Mouse (Mus musculus): ENCODE results near the gene Fbxl8. TPM values are rescaled to one million over a fixed set of nuclear protein-coding genes. Genes with fewer than 3 reads are reported as not detected.
A peak's percentile ranks its signal among the peaks of the same experiment; 100 is the strongest.

The Fbxl8 gene
- polyA plus RNA-seq, 1 experiment from 2014 or later: 0.90 TPM

- no peaks in the 10 kb centered on the region for H3K36me3 ChIP-seq
- ATAC-seq (ENCODE audit: low FRiP score, low read depth): no peak
- H3K9ac ChIP-seq: no peak overlapping the region
- H3K27me3 ChIP-seq (replicated peaks): peaks cover 88% of the 10 kb centered on the region
- no peaks in the 10 kb centered on the region; the same call in 1 of the 2 replicates for H3K9me3 ChIP-seq
- WGBS: 63% methylated on average over 7 of the region's 7 CpGs
- no peak overlapping the region for H3K4me3 ChIP-seq
- H3K4me1 ChIP-seq: peaks cover 20% of the 10 kb centered on the region
- H3K4me2 ChIP-seq (replicated peaks): no peak overlapping the region
- no peak overlapping the region for H3K27ac ChIP-seq
These were observed 3.9 kb upstream of the Fbxl8 start for GRCm38 (mm10) chr8:105260371-105261099.

- Histone ChIP-seq H3K36me3 (no peaks in the 10 kb centered on the region), H3K9ac (no peak overlapping the region), H3K4me2 (replicated peaks) (no peak overlapping the region), H3K4me3 (no peak overlapping the region), H3K27me3 (replicated peaks) (peaks cover 87% of the 10 kb centered on the region), H3K27ac (no peak overlapping the region), H3K9me3 (peaks cover 2% of the 10 kb centered on the region; the same call in 1 of the 2 replicates), H3K4me1 (peaks cover 20% of the 10 kb centered on the region)
- WGBS: 84% methylated on average over 12 of the region's 12 CpGs
- no peak for ATAC-seq (ENCODE audit: low FRiP score, low read depth)
These were observed 3.0 kb upstream of the Fbxl8 start for GRCm38 (mm10) chr8:105261326-105261980.

GRCm38 (mm10) chr8:105263244-105263912 is 1.1 kb upstream of the Fbxl8 start:
- no peak for ATAC-seq (ENCODE audit: low FRiP score, low read depth)
- peak overlapping the region; percentile 59; the same call in 1 of the 2 replicates for H3K4me3 ChIP-seq
- 40% methylated on average over 16 of the region's 16 CpGs for WGBS
- peak overlapping the region; percentile 94 for H3K4me2 ChIP-seq (replicated peaks)
- no peaks in the 10 kb centered on the region for H3K36me3 ChIP-seq
- peaks cover 6% of the 10 kb centered on the region; the same call in 1 of the 2 replicates for H3K9me3 ChIP-seq
- no peak overlapping the region for H3K9ac ChIP-seq
- H3K4me1 ChIP-seq: peaks cover 26% of the 10 kb centered on the region
- no peak overlapping the region for H3K27ac ChIP-seq
- peaks cover 90% of the 10 kb centered on the region for H3K27me3 ChIP-seq (replicated peaks)

DNA sequence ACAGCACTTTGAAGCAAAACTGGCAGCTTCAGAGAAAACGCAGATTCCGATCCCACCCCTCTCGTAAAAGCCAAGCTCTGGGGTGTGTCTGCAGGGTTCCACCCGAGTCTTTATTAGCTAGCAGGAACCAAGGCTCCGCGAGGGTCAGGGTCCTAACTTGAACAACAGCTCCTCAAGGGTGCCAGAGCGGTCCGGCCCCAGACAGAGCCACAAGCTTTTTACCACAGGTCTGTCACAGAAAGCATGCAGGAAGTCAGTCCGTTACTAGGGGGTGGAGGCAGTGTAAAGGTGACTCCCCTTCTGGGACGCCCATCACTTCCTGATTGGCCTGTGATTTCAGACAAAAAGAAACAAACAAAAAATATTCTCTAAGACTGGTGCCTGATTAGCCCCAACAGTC is 680 bp downstream of the Fbxl8 start:
- H3K4me2 ChIP-seq (replicated peaks): peak overlapping the region; percentile 94
- no peaks in the 10 kb centered on the region for H3K36me3 ChIP-seq
- 3% methylated on average over 10 of the region's 10 CpGs for WGBS
- H3K27me3 ChIP-seq (replicated peaks): peaks cover 90% of the 10 kb centered on the region
- H3K9me3 ChIP-seq: peaks cover 6% of the 10 kb centered on the region; the same call in 1 of the 2 replicates
- ATAC-seq (ENCODE audit: low FRiP score, low read depth): no peak
- peaks cover 30% of the 10 kb centered on the region for H3K4me1 ChIP-seq
- H3K4me3 ChIP-seq: no peak overlapping the region
- H3K27ac ChIP-seq: no peak overlapping the region
- H3K9ac ChIP-seq: no peak overlapping the region

DNA sequence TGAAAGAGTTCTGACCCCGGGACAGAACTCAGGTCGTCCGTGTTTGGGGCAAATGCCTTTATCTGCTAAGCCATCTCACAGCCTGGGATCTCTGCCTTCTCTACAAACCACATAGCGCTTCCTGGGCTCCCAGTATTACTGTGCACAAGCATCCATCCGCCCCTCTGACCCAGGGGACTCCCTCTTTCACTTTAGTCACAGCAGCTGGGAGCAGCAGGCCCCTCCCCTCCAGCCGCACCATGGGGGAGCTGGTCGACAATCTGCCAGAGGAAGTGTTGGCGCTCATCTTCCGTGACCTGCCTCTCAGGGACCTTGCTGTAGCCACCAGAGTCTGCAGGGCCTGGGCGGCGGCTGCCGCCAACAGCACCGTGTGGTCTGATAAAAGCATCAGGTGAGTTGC is 2.3 kb downstream of the Fbxl8 start:
- ATAC-seq (ENCODE audit: low FRiP score, low read depth): no peak
- Histone ChIP-seq H3K9ac (no peak overlapping the region), H3K27ac (no peak overlapping the region), H3K36me3 (no peaks in the 10 kb centered on the region), H3K4me3 (no peak overlapping the region), H3K9me3 (0 out of 2 replicates have a peak, but pooled peaks cover 6% of the 10 kb centered on the region), H3K4me2 (replicated peaks) (no peak overlapping the region), H3K4me1 (peaks cover 39% of the 10 kb centered on the region), H3K27me3 (replicated peaks) (peaks cover 92% of the 10 kb centered on the region)
- 9% methylated on average over 13 of the region's 13 CpGs for WGBS

DNA sequence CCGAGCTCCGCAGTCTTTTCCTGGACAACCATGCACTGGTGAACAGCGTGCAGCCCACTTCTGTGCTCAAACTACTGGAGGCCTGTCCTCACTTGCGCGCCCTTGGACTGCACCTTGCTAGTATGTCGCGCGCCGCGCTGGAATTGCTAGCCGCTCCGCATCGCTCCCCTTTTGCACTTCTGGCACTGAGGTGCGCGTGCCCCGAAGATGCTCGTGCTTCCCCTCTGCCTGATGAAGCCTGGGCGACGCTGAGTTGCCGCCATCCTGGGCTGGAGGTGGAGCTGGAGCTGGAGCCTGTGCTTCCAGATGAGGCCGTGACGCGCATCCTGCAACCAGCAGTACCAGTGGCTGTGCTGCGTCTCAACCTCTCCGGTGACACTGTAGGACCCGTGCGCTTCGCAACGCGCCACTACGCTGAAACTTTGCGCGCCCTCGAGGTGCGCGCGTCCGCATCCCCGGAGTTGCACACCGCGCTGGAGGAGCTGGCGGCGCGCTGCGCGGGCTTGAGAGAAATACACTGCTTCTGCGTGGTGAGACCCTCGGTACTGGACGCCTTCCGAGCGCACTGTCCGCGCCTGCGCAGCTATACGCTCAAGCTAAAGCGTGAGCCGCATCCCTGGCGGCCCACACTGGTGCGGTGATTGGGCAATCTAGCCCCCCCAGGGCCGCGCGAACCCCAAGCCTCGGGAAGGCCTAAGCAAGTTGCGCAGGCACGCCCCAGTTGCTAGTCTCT is 4.1 kb downstream of the Fbxl8 start:
- WGBS: under 1% methylated on average over 65 of the region's 65 CpGs
- Histone ChIP-seq H3K27ac (no peak overlapping the region), H3K36me3 (no peaks in the 10 kb centered on the region), H3K9me3 (0 out of 2 replicates have a peak, but pooled peaks cover 6% of the 10 kb centered on the region), H3K4me3 (peak overlapping the region; percentile 39), H3K9ac (peak overlapping the region; percentile 51; the same call in 1 of the 2 replicates), H3K4me1 (peaks cover 39% of the 10 kb centered on the region), H3K27me3 (replicated peaks) (peaks cover 98% of the 10 kb centered on the region), H3K4me2 (replicated peaks) (peak overlapping the region; percentile 71)
- peak; percentile 77 for ATAC-seq (ENCODE audit: low FRiP score, low read depth)

GRCm38 (mm10) chr8:105269075-105269458 is 4.6 kb downstream of the Fbxl8 start:
- H3K27me3 ChIP-seq (replicated peaks): peaks cover 98% of the 10 kb centered on the region
- peak overlapping the region; percentile 51; the same call in 1 of the 2 replicates for H3K9ac ChIP-seq
- peaks cover 34% of the 10 kb centered on the region for H3K4me1 ChIP-seq
- no peak overlapping the region for H3K27ac ChIP-seq
- H3K9me3 ChIP-seq: 0 out of 2 replicates have a peak, but pooled peaks cover 6% of the 10 kb centered on the region
- peak; percentile 48 for ATAC-seq (ENCODE audit: low FRiP score, low read depth)
- H3K4me3 ChIP-seq: peak overlapping the region; percentile 39
- H3K36me3 ChIP-seq: no peaks in the 10 kb centered on the region
- 2% methylated on average over 10 of the region's 10 CpGs for WGBS
- H3K4me2 ChIP-seq (replicated peaks): peak overlapping the region; percentile 71

DNA sequence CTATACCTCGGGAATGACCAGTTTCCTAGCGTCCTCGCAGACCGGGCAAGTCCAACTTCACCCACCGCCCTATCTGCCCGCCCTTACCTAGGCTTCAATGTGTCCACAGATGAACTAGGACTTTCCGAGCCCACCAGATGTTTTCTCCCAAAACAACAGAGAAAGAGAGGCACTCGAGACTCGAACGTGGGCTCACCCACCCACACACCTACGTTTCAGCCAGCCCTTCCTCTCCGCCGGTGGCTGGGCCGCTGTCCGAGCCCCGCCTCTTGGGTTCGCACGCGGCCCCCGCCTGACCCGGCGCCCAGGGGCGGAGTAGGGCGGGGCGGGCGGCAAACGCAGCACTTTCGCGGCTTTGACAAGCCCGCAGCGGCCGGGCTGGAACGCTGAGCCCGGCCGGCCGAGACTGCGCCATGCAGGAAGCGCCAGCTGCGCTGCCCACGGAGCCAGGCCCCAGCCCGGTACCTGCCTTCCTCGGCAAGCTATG is 5.1 kb downstream of the Fbxl8 start, which contains the start of gene Hsf4:
TSS of gene Hsf4 (plus strand) at position 341 of the 487 bp plus-strand sequence.
- H3K4me3 ChIP-seq: peak within 1 kb of the TSS; percentile 39
- under 1% methylated on average over 42 of the region's 42 CpGs for WGBS

DNA sequence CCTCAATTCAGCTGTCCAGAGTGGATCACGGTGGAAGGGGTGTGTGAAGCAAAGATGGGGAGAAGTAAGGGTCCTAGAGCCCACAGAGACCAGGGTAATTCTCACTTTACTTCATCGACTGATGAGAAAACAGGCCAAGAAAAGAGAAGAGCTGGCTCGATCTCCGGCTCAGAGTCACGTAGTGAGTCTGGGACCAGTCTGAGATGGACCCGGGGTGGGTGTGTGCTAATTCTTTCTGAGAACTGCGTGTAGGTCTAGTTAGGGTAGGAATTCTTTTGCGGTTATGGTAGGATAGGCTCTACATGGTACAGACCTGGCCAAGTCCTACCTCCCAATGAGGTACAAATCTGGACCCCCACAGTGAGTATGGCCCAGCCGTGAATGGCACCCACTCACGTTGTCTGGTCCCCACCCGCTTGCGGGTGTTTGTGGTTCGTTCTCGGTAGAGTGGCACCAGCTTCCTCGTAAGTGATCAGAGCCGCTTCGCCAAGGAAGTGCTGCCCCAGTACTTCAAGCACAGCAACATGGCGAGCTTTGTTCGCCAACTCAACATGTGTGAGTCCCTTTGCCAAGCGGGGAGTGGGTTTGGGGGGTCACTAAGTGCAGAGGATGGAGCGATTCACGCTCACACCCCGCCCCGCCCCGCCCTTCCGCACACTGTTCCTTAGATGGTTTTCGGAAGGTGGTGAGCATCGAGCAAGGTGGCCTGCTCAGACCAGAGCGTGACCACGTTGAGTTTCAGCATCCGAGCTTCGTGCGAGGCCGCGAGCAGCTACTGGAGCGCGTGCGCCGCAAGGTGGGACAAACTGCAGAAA is 5.9 kb downstream of the Fbxl8 start:
- peak overlapping the region; percentile 36; the same call in 1 of the 2 replicates for H3K4me3 ChIP-seq
- peak overlapping the region; percentile 71 for H3K4me2 ChIP-seq (replicated peaks)
- H3K27me3 ChIP-seq (replicated peaks): peaks cover 98% of the 10 kb centered on the region
- H3K9me3 ChIP-seq: 0 out of 2 replicates have a peak, but pooled peaks cover 6% of the 10 kb centered on the region
- WGBS: 2% methylated on average over 39 of the region's 39 CpGs
- H3K36me3 ChIP-seq: no peaks in the 10 kb centered on the region
- peak overlapping the region; percentile 44; the same call in 1 of the 2 replicates for H3K9ac ChIP-seq
- H3K4me1 ChIP-seq: peaks cover 32% of the 10 kb centered on the region
- H3K27ac ChIP-seq: no peak overlapping the region
- no peak for ATAC-seq (ENCODE audit: low FRiP score, low read depth)

More for the DNA sequence above, 5.1 kb downstream of the Fbxl8 start, which contains the start of gene Hsf4:
- Histone ChIP-seq H3K27ac (no peak within 1 kb of the TSS), H3K36me3 (no peaks in the 10 kb centered on the region), H3K27me3 (replicated peaks) (peaks cover 98% of the 10 kb centered on the region), H3K4me1 (peaks cover 32% of the 10 kb centered on the region), H3K4me2 (replicated peaks) (peak within 1 kb of the TSS; percentile 71), H3K9me3 (0 out of 2 replicates have a peak, but pooled peaks cover 6% of the 10 kb centered on the region), H3K9ac (peak within 1 kb of the TSS; percentile 51)
- peak; percentile 1; the same call in 1 of the 2 replicates for ATAC-seq (ENCODE audit: low FRiP score, low read depth)

DNA sequence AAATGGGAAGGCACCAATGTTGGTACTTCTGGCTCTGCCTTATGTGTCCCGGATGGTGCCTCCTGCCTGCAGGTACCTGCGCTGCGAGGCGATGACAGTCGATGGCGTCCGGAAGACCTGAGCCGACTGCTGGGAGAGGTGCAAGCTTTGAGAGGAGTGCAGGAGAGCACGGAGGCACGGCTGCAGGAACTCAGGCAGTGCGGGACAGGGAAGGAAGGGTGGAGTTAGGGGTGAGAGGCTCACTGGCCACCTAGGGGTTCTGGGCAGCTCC is 6.4 kb downstream of the Fbxl8 start:
- peaks cover 37% of the 10 kb centered on the region for H3K4me1 ChIP-seq
- H3K4me3 ChIP-seq: no peak overlapping the region
- ATAC-seq (ENCODE audit: low FRiP score, low read depth): no peak
- 1% methylated on average over 11 of the region's 11 CpGs for WGBS
- peaks cover 98% of the 10 kb centered on the region for H3K27me3 ChIP-seq (replicated peaks)
- no peak overlapping the region for H3K9ac ChIP-seq
- H3K36me3 ChIP-seq: no peaks in the 10 kb centered on the region
- no peak overlapping the region for H3K27ac ChIP-seq
- peak overlapping the region; percentile 71; the same call in 1 of the 2 replicates for H3K4me2 ChIP-seq (replicated peaks)
- 0 out of 2 replicates have a peak, but pooled peaks cover 6% of the 10 kb centered on the region for H3K9me3 ChIP-seq

DNA sequence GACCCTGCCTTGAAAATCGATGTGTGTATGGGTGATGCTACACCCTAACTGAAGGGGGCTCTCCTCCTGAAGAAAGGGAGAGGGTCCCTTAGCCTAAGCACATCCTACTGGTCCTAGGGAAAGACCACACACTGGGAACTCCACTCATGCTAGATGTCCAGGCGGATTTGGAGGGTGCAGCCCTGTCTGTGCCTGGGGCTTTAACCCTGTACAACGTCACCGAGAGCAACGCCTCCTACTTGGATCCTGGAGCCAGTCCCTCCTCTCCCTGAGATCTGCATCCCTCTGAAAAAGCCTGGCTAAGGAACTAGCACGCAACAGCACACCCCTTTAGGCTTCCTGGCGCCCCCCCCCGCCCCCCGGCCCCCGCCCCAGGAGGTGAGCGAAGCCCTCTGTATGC is 10.9 kb downstream of the Fbxl8 start:
- Histone ChIP-seq H3K4me2 (replicated peaks) (peak overlapping the region; percentile 79), H3K27ac (no peak overlapping the region), H3K27me3 (replicated peaks) (peaks cover 99% of the 10 kb centered on the region), H3K36me3 (peaks cover 5% of the 10 kb centered on the region; the same call in 1 of the 2 replicates), H3K9me3 (no peaks in the 10 kb centered on the region), H3K9ac (no peak overlapping the region), H3K4me1 (peaks cover 24% of the 10 kb centered on the region), H3K4me3 (no peak overlapping the region)
- no peak for ATAC-seq (ENCODE audit: low FRiP score, low read depth)
- WGBS: 7% methylated on average over 11 of the region's 11 CpGs
